Mouse (Mus musculus) limb, embryonic 15.5 days (tissue): ENCODE results near the gene Zmym1. TPM values are rescaled to one million over a fixed set of nuclear protein-coding genes. Genes with fewer than 3 reads are reported as not detected.
"Not testable (repeated sequence)": the region's sequence is repeated elsewhere in the genome, so short reads cannot be mapped to it uniquely, and the experiment has no call there.

Source experiments
- ATAC-seq: fragments of 200-750 bp; cut with Nextera tagmentation; 2 replicates; pipeline ENCODE4 v1.8.0; 2017; ENCODE audit warnings: low read depth, moderate TSS enrichment; ENCODE audit not compliant: insufficient number of reproducible peaks, low FRiP score, low TSS enrichment
- H3K27ac ChIP-seq: fragments of 300-500 bp; sonication (generic); 2 replicates; pipeline ENCODE4 v1.5.1; 2015; ENCODE audit warnings: moderate library complexity, mild to moderate bottlenecking, inconsistent platforms
- H3K27me3 ChIP-seq: fragments of 300-500 bp; sonication (generic); 2 replicates; pipeline ENCODE4 v1.6.1; 2015; ENCODE audit warnings: inconsistent platforms
- H3K36me3 ChIP-seq: fragments of 300-500 bp; sonication (generic); 2 replicates; pipeline ENCODE4 v1.6.1; 2015; ENCODE audit warnings: inconsistent platforms
- H3K4me1 ChIP-seq: fragments of 300-500 bp; sonication (generic); 2 replicates; pipeline ENCODE4 v1.6.1; 2015; ENCODE audit warnings: inconsistent platforms
- H3K4me2 ChIP-seq: fragments of 300-500 bp; sonication (generic); 2 replicates; pipeline ENCODE4 v1.6.1; 2015; ENCODE audit warnings: mild to moderate bottlenecking, inconsistent platforms
- H3K4me3 ChIP-seq: fragments of 300-500 bp; sonication (generic); 2 replicates; pipeline ENCODE4 v1.5.1; 2015; ENCODE audit warnings: mild to moderate bottlenecking, inconsistent platforms
- H3K9ac ChIP-seq: fragments of 300-500 bp; sonication (generic); 2 replicates; pipeline ENCODE4 v1.6.1; 2015; ENCODE audit warnings: inconsistent platforms
- H3K9me3 ChIP-seq: fragments of 300-500 bp; sonication (generic); 2 replicates; pipeline ENCODE4 v1.6.1; 2016; ENCODE audit warnings: inconsistent platforms
- WGBS: fragments of 180-500 bp; shearing (Covaris S2); methylation state at CpG from one replicate; pipeline ENCODE4 v1.1.7; 2015; 5-methylcytosine and 5-hydroxymethylcytosine counted together
- polyA plus RNA-seq: library from polyadenylated mRNA; unstranded; fragments of >200 nt; fragmentation: Nextera tagmentation; extraction: Ambion mirVana; gene quantifications from 2 replicates; pipeline ENCODE4 v1.2.1, GENCODE M21; 2015

Zmym1 gene
- polyA plus RNA-seq, result 18.5 and 19.8 TPM in 2 replicates

- H3K27ac ChIP-seq, result peak within 1 kb of the TSS; percentile 65
- ATAC-seq, result peak; percentile 81
- H3K4me1 ChIP-seq, result peaks cover 4% of the 10 kb centered on the region; the same call in 1 of the 2 replicates
- H3K4me2 ChIP-seq, result peak within 1 kb of the TSS; percentile 63
- no peaks in the 10 kb centered on the region for H3K27me3 ChIP-seq
- H3K36me3 ChIP-seq, result peaks cover 21% of the 10 kb centered on the region
- peak within 1 kb of the TSS; percentile 68 for H3K4me3 ChIP-seq
- WGBS, result under 1% methylated on average over 38 of the region's 38 CpGs
- H3K9ac ChIP-seq, result peak within 1 kb of the TSS; percentile 64
- no peaks in the 10 kb centered on the region for H3K9me3 ChIP-seq
Observed at GRCm38 (mm10) chr4:127060585-127061290, at the start of gene Zmym1. Gene Zmym1, minus strand, starts transcription at chr4:127061152.

DNA sequence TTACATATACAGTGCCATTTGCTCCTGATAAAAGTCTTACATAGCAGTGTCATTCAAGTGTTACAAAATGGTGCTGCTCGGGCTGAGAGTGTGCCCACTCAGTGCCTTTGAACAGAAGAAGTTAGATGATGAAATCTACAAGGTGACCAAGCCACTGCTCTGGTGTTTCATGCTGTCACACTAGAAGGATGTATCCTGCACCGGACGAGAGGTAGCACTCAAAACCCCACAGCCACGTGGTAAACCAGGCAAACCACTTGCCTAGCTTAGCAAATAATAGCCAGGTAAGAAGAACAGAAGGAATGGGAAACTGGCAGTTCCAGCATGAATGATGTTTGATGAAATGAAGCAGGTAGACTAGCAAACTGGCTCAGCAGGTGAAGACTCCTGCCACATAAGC lies 49.6 kb upstream of the Zmym1 start:
- Histone ChIP-seq H3K4me1 (no peaks in the 10 kb centered on the region), H3K36me3 (peaks cover 34% of the 10 kb centered on the region), H3K9me3 (no peaks in the 10 kb centered on the region), H3K27me3 (no peaks in the 10 kb centered on the region), H3K27ac (no peak overlapping the region), H3K9ac (no peak overlapping the region), H3K4me2 (no peak overlapping the region), H3K4me3 (no peak overlapping the region)
- ATAC-seq, result no peak
- WGBS, result 76% methylated on average over 4 of the region's 4 CpGs

DNA sequence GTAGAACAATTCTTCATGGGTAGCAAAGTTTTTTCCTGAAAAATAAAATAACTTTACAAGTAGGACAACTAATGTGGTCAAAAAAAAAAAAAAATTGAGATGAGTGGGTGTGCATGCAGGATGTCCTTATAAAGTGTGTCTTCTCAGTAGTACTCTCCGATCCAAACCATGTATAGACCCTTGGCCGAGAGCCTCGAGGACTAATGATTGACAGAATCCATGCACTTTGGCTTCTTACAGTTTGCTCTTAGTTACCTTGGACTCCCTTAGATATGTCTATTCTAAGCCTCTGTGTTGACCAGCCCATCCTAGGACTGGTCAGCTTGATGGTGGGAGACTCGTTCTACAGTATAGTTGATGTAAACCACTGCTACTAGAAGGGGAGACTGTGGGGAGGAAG lies 46.6 kb upstream of the Zmym1 start:
- 90% methylated on average over 4 of the region's 4 CpGs for WGBS
- ATAC-seq, result no peak
- no peaks in the 10 kb centered on the region for H3K4me1 ChIP-seq

GRCm38 (mm10) chr4:127099552-127099951 lies 38.6 kb upstream of the Zmym1 start:
- 90% methylated on average over 1 of the region's 2 CpGs for WGBS
- H3K27me3 ChIP-seq, H3K27ac ChIP-seq, H3K9me3 ChIP-seq, ATAC-seq, H3K4me3 ChIP-seq, H3K4me1 ChIP-seq, H3K4me2 ChIP-seq, H3K9ac ChIP-seq: not testable (repeated sequence)
- H3K36me3 ChIP-seq, result peaks cover 28% of the 10 kb centered on the region

More for the DNA sequence above, 46.6 kb upstream of the Zmym1 start:
- Histone ChIP-seq H3K4me2 (no peak overlapping the region), H3K27ac (no peak overlapping the region), H3K36me3 (peaks cover 51% of the 10 kb centered on the region), H3K4me3 (no peak overlapping the region), H3K27me3 (no peaks in the 10 kb centered on the region), H3K9ac (no peak overlapping the region), H3K9me3 (no peaks in the 10 kb centered on the region)

DNA sequence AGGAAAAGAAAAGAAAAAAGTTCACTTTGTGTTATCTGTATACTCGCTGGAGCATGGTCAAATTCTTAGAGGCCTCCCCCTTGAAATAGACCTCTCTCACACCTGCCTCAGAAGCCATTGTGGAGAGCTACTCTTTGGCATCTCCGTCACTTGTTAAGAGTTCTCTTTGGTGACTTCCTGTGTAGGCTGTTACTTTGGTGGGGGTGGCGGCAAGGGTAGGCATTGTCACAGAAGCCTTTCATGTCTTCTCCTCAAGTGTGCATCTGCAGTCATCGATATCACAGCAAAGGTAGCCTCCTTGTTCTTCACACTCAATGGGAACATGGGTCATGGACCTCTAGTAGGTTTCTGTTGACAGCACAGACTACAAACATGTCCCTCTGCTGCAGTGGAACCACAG lies 34.1 kb upstream of the Zmym1 start:
- Histone ChIP-seq H3K4me2 (no peak overlapping the region), H3K9me3 (no peaks in the 10 kb centered on the region), H3K4me3 (no peak overlapping the region), H3K27me3 (no peaks in the 10 kb centered on the region), H3K36me3 (peaks cover 19% of the 10 kb centered on the region), H3K4me1 (no peaks in the 10 kb centered on the region), H3K9ac (no peak overlapping the region), H3K27ac (no peak overlapping the region)
- no peak for ATAC-seq
- 91% methylated on average over 4 of the region's 4 CpGs for WGBS

GRCm38 (mm10) chr4:127091188-127091587 lies 30.2 kb upstream of the Zmym1 start:
- Histone ChIP-seq H3K27me3 (no peaks in the 10 kb centered on the region), H3K4me3 (no peak overlapping the region), H3K4me2 (no peak overlapping the region), H3K9ac (no peak overlapping the region), H3K9me3 (no peaks in the 10 kb centered on the region), H3K4me1 (no peaks in the 10 kb centered on the region), H3K27ac (no peak overlapping the region), H3K36me3 (peaks cover 36% of the 10 kb centered on the region)
- no peak for ATAC-seq
- 95% methylated on average over 1 of the region's 1 CpGs for WGBS

DNA sequence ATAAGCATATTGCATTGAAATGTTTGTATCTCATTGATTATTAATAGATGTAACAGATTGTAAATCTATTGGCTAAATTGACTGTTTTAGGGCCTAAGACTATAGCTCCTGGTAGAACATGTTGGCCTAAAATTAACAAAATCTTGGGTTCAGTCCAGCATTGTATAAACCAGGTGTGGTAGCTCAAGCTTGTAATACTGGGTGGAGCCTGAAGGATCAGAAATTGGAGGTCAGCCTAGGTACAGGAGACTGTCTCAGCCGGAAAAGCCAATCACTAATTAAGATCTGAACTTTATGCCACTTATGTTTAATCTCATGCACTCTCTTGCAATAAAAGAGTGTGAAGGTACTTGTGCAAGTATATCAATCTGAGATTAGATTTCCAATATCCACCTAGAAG lies 24.8 kb upstream of the Zmym1 start:
- no peak for ATAC-seq
- no peaks in the 10 kb centered on the region for H3K27me3 ChIP-seq
- H3K9ac ChIP-seq, result no peak overlapping the region
- no peak overlapping the region for H3K27ac ChIP-seq
- H3K4me2 ChIP-seq, result no peak overlapping the region
- H3K9me3 ChIP-seq, result no peaks in the 10 kb centered on the region
- H3K4me3 ChIP-seq, result no peak overlapping the region
- H3K4me1 ChIP-seq, result no peaks in the 10 kb centered on the region
- WGBS, result 77% methylated on average over 1 of the region's 1 CpGs
- H3K36me3 ChIP-seq, result peaks cover 21% of the 10 kb centered on the region

DNA sequence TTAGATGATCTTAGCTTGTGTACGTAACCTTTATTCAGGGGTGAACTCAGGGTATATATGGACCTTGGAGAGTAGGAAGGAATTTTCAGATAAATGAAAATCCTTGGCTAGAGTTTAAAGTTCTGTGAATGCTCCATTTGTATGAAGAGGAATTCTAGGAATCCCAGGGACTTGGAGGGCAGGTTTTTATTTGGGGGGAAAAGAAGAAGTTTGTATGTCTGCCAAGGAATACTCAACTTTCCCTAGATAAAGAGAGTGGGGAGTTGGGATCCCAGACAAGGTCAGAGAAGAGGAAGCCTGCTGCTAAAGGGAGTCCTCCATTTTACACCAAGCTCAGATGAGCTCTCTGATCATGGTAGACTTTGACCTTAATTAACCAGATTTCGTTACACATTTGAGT lies 22.2 kb upstream of the Zmym1 start:
- no peak overlapping the region for H3K27ac ChIP-seq
- WGBS, result 81% methylated on average over 2 of the region's 2 CpGs
- ATAC-seq, result no peak
- H3K9ac ChIP-seq, result no peak overlapping the region
- no peak overlapping the region for H3K4me2 ChIP-seq
- no peak overlapping the region for H3K4me3 ChIP-seq
- H3K36me3 ChIP-seq, result peaks cover 2% of the 10 kb centered on the region; the same call in 1 of the 2 replicates
- H3K9me3 ChIP-seq, result no peaks in the 10 kb centered on the region
- H3K4me1 ChIP-seq, result peaks cover 5% of the 10 kb centered on the region
- no peaks in the 10 kb centered on the region for H3K27me3 ChIP-seq

GRCm38 (mm10) chr4:127080806-127081205 lies 19.9 kb upstream of the Zmym1 start:
- Histone ChIP-seq H3K27ac (no peak overlapping the region), H3K9me3 (no peaks in the 10 kb centered on the region), H3K36me3 (no peaks in the 10 kb centered on the region; the same call in 1 of the 2 replicates), H3K9ac (no peak overlapping the region), H3K4me3 (no peak overlapping the region), H3K27me3 (no peaks in the 10 kb centered on the region), H3K4me2 (no peak overlapping the region), H3K4me1 (peaks cover 9% of the 10 kb centered on the region)
- WGBS, result 39% methylated on average over 1 of the region's 1 CpGs
- no peak for ATAC-seq

GRCm38 (mm10) chr4:127076875-127077548 lies 16.1 kb upstream of the Zmym1 start, which contains the start of gene Zmym6:
Gene Zmym6, plus strand, starts transcription at chr4:127077383.
- Histone ChIP-seq H3K9me3 (no peaks in the 10 kb centered on the region), H3K9ac (peak within 1 kb of the TSS; percentile 50), H3K4me1 (peaks cover 9% of the 10 kb centered on the region), H3K27me3 (no peaks in the 10 kb centered on the region), H3K36me3 (no peaks in the 10 kb centered on the region; the same call in 1 of the 2 replicates), H3K27ac (peak within 1 kb of the TSS; percentile 94), H3K4me2 (peak within 1 kb of the TSS; percentile 67), H3K4me3 (peak within 1 kb of the TSS; percentile 50)
- under 1% methylated on average over 46 of the region's 46 CpGs for WGBS
- ATAC-seq, result peak; percentile 96

- ATAC-seq, result no peak
- no peaks in the 10 kb centered on the region for H3K27me3 ChIP-seq
- no peak overlapping the region for H3K27ac ChIP-seq
- 59% methylated on average over 1 of the region's 1 CpGs for WGBS
- no peaks in the 10 kb centered on the region for H3K9me3 ChIP-seq
- no peak overlapping the region for H3K9ac ChIP-seq
- H3K4me2 ChIP-seq, result no peak overlapping the region
- H3K4me3 ChIP-seq, result no peak overlapping the region
- peaks cover 5% of the 10 kb centered on the region for H3K4me1 ChIP-seq
- no peaks in the 10 kb centered on the region for H3K36me3 ChIP-seq
Observed at GRCm38 (mm10) chr4:127074915-127075314, 14.0 kb upstream of the Zmym1 start.

GRCm38 (mm10) chr4:127064051-127064450 lies 3.1 kb upstream of the Zmym1 start:
- Histone ChIP-seq H3K9me3 (0 out of 2 replicates have a peak, but pooled peaks cover under 1% of the 10 kb centered on the region), H3K9ac (no peak overlapping the region), H3K4me3 (no peak overlapping the region), H3K4me2 (no peak overlapping the region), H3K36me3 (no peaks in the 10 kb centered on the region), H3K27me3 (no peaks in the 10 kb centered on the region), H3K4me1 (peaks cover 4% of the 10 kb centered on the region; the same call in 1 of the 2 replicates), H3K27ac (no peak overlapping the region)
- 53% methylated on average over 1 of the region's 1 CpGs for WGBS
- ATAC-seq, result no peak
